Mouse (Mus musculus) CH12.LX (cell line): ENCODE measurements around the gene Asb3. TPM values are rescaled to one million over a fixed set of nuclear protein-coding genes. Genes with fewer than 3 reads are reported as not detected.

Experiments
- DNase-seq: peaks from one replicate; pipeline ENCODE4 v3.0.0-alpha.2; 2013; ENCODE audit errors: extremely low read depth
- H3K27ac ChIP-seq: 2 replicates; pipeline ENCODE4 v1.5.1; 2012; ENCODE audit warnings: low read depth, mild to moderate bottlenecking, control low read depth, moderate library complexity; ENCODE audit not compliant: insufficient read depth
- H3K27me3 ChIP-seq: replicated peaks from 2 replicates; pipeline ENCODE3; 2012; ENCODE audit warnings: inconsistent platforms
- H3K36me3 ChIP-seq, 2 experiments: replicated peaks in 1 of 2; 2 replicates each; pipeline versions ENCODE3 to v1.6.1; 2012; ENCODE audit warnings: inconsistent platforms in 1 of 2, low read length in 1 of 2, mild to moderate bottlenecking in 1 of 2, mixed read lengths in 1 of 2, moderate library complexity in 1 of 2; ENCODE audit not compliant: control insufficient read depth in 1 of 2, insufficient read depth in 1 of 2
- H3K4me1 ChIP-seq, 2 experiments: 2 replicates each; pipeline ENCODE4 v1.6.1; 2012; ENCODE audit warnings: inconsistent platforms in 1 of 2, moderate library complexity in 1 of 2; ENCODE audit not compliant: insufficient read depth in 2 of 2, control insufficient read depth in 1 of 2
- H3K4me2 ChIP-seq: 2 replicates; pipeline ENCODE4 v1.6.1; 2012; ENCODE audit warnings: low read depth, mild to moderate bottlenecking, control low read depth; ENCODE audit not compliant: poor library complexity, insufficient read depth, severe bottlenecking
- H3K4me3 ChIP-seq, 3 experiments: fragments of 150-350 bp in 1 of 3; sonication (generic) in 1 of 3; replicated peaks in 1 of 3; 2 replicates each; pipeline versions ENCODE3 to v1.5.1; 2011 to 2012; ENCODE audit warnings: low read depth in 2 of 3, low read length in 2 of 3, mild to moderate bottlenecking in 2 of 3, moderate library complexity in 2 of 3, control low read depth in 1 of 3, improper control_type of control experiment in 1 of 3, inconsistent platforms in 1 of 3, mixed read lengths in 1 of 3; ENCODE audit not compliant: poor library complexity in 1 of 3
- H3K79me2 ChIP-seq: replicated peaks from 2 replicates; pipeline ENCODE4 v1.6.1; 2012; ENCODE audit warnings: mild to moderate bottlenecking, moderate library complexity; ENCODE audit not compliant: control insufficient read depth, poor library complexity, insufficient read depth, severe bottlenecking; ENCODE audit errors: extremely low read depth
- H3K9ac ChIP-seq: 2 replicates; pipeline ENCODE4 v1.6.1; 2012; ENCODE audit warnings: low read depth, mild to moderate bottlenecking, control low read depth, moderate library complexity; ENCODE audit not compliant: insufficient read depth
- H3K9me3 ChIP-seq: replicated peaks from 2 replicates; pipeline ENCODE3; 2012; ENCODE audit warnings: low read length, inconsistent platforms, mixed read lengths
- BHLHE40 ChIP-seq: IDR thresholded peaks from 2 replicates; pipeline ENCODE4 v1.6.1; 2011; ENCODE audit warnings: mild to moderate bottlenecking, low read depth, low read length, improper control_type of control experiment
- CHD1 ChIP-seq: IDR thresholded peaks from 2 replicates; pipeline ENCODE4 v1.6.1; 2012; ENCODE audit warnings: low read depth, low read length, improper control_type of control experiment, inconsistent platforms
- CHD2 ChIP-seq: IDR thresholded peaks from 2 replicates; pipeline ENCODE4 v1.6.1; 2011; ENCODE audit warnings: low read length, improper control_type of control experiment
- CTCF ChIP-seq, 2 experiments: IDR thresholded peaks in 1 of 2; conservative IDR thresholded peaks in 1 of 2; 2 replicates each; pipeline ENCODE4 v1.5.1; 2011 to 2012; ENCODE audit warnings: low read depth in 2 of 2, low read length in 2 of 2, improper control_type of control experiment in 1 of 2, inconsistent platforms in 1 of 2, mild to moderate bottlenecking in 1 of 2, moderate library complexity in 1 of 2
- ELF1 ChIP-seq: IDR thresholded peaks from 2 replicates; pipeline ENCODE4 v1.6.1; 2014; ENCODE audit warnings: low read depth, mild to moderate bottlenecking, inconsistent platforms, low read length, improper control_type of control experiment
- ETS1 ChIP-seq: conservative IDR thresholded peaks from 2 replicates; pipeline ENCODE4 v1.6.1; 2012; ENCODE audit warnings: low read depth, mild to moderate bottlenecking, inconsistent platforms, low read length, improper control_type of control experiment, moderate library complexity
- GABPA ChIP-seq: IDR thresholded peaks from 2 replicates; pipeline ENCODE4 v1.6.1; 2012; ENCODE audit warnings: low read depth, low read length, improper control_type of control experiment, inconsistent platforms; ENCODE audit not compliant: insufficient replicate concordance
- HCFC1 ChIP-seq: IDR thresholded peaks from 2 replicates; pipeline ENCODE4 v1.6.1; 2012; ENCODE audit warnings: low read depth, mild to moderate bottlenecking, inconsistent platforms, low read length, improper control_type of control experiment
- IRF4 ChIP-seq: IDR thresholded peaks from 2 replicates; pipeline ENCODE4 v1.6.1; 2014; ENCODE audit warnings: low read depth, mild to moderate bottlenecking, inconsistent platforms, low read length, improper control_type of control experiment
- JUN ChIP-seq: IDR thresholded peaks from 2 replicates; pipeline ENCODE4 v1.6.1; 2011; ENCODE audit warnings: low read depth, mild to moderate bottlenecking, low read length, improper control_type of control experiment, moderate library complexity; ENCODE audit not compliant: insufficient read depth
- JUND ChIP-seq: conservative IDR thresholded peaks from 2 replicates; pipeline ENCODE4 v1.6.1; 2011; ENCODE audit warnings: low read depth, low read length, improper control_type of control experiment
- KAT2A ChIP-seq: IDR thresholded peaks from 2 replicates; pipeline ENCODE4 v1.6.1; 2012; ENCODE audit warnings: low read length, improper control_type of control experiment, inconsistent platforms; ENCODE audit not compliant: insufficient replicate concordance
- MAFK ChIP-seq: IDR thresholded peaks from 2 replicates; pipeline ENCODE4 v1.6.1; 2011; ENCODE audit warnings: low read length, improper control_type of control experiment; ENCODE audit not compliant: insufficient replicate concordance
- MAX ChIP-seq: IDR thresholded peaks from 2 replicates; pipeline ENCODE4 v1.6.1; 2011; ENCODE audit warnings: low read length, improper control_type of control experiment
- MAZ ChIP-seq: IDR thresholded peaks from 2 replicates; pipeline ENCODE4 v1.6.1; 2012; ENCODE audit warnings: low read depth, mild to moderate bottlenecking, inconsistent platforms, low read length, improper control_type of control experiment, moderate library complexity
- MEF2A ChIP-seq: IDR thresholded peaks from 2 replicates; pipeline ENCODE4 v1.6.1; 2014; ENCODE audit warnings: low read depth, mild to moderate bottlenecking, inconsistent platforms, low read length, improper control_type of control experiment, borderline replicate concordance
- MYC ChIP-seq: IDR thresholded peaks from 2 replicates; pipeline ENCODE4 v1.6.1; 2011; ENCODE audit warnings: low read depth, mild to moderate bottlenecking, improper control_type of control experiment, low read length
- NELFE ChIP-seq: IDR thresholded peaks from 2 replicates; pipeline ENCODE4 v1.6.1; 2011; ENCODE audit warnings: low read depth, low read length, improper control_type of control experiment
- PAX5 ChIP-seq: IDR thresholded peaks from 2 replicates; pipeline ENCODE4 v1.6.1; 2012; ENCODE audit warnings: low read length, inconsistent platforms, mixed read lengths
- POLR2AphosphoS2 ChIP-seq: IDR thresholded peaks from 2 replicates; pipeline ENCODE4 v1.6.1; 2011; ENCODE audit warnings: low read depth, low read length, improper control_type of control experiment
- RAD21 ChIP-seq: IDR thresholded peaks from 2 replicates; pipeline ENCODE4 v1.6.1; 2011; ENCODE audit warnings: low read depth, mild to moderate bottlenecking, low read length, improper control_type of control experiment, moderate library complexity
- SIN3A ChIP-seq: IDR thresholded peaks from 2 replicates; pipeline ENCODE4 v1.6.1; 2012; ENCODE audit warnings: low read length, improper control_type of control experiment, inconsistent platforms
- SMC3 ChIP-seq: IDR thresholded peaks from 2 replicates; pipeline ENCODE4 v1.6.1; 2011; ENCODE audit warnings: low read depth, low read length, improper control_type of control experiment
- TBP ChIP-seq: conservative IDR thresholded peaks from 2 replicates; pipeline ENCODE4 v1.6.1; 2011; ENCODE audit warnings: low read depth, low read length, improper control_type of control experiment
- TCF12 ChIP-seq: IDR thresholded peaks from 2 replicates; pipeline ENCODE4 v1.6.1; 2014; ENCODE audit warnings: low read depth, mild to moderate bottlenecking, inconsistent platforms, low read length, improper control_type of control experiment
- USF1 ChIP-seq: IDR thresholded peaks from 2 replicates; pipeline ENCODE4 v1.6.1; 2014; ENCODE audit warnings: low read depth, mild to moderate bottlenecking, inconsistent platforms, low read length, improper control_type of control experiment
- USF2 ChIP-seq: conservative IDR thresholded peaks from 2 replicates; pipeline ENCODE4 v1.6.1; 2011; ENCODE audit warnings: low read depth, low read length, improper control_type of control experiment
- ZC3H11A ChIP-seq: IDR thresholded peaks from 2 replicates; pipeline ENCODE4 v1.6.1; 2012; ENCODE audit warnings: low read depth, mild to moderate bottlenecking, inconsistent platforms, low read length, improper control_type of control experiment
- ZMIZ1 ChIP-seq: IDR thresholded peaks from 2 replicates; pipeline ENCODE4 v1.6.1; 2012; ENCODE audit warnings: low read depth, mild to moderate bottlenecking, inconsistent platforms, low read length, improper control_type of control experiment
- ZNF384 ChIP-seq: IDR thresholded peaks from 2 replicates; pipeline ENCODE4 v1.6.1; 2012; ENCODE audit warnings: low read depth, low read length, improper control_type of control experiment, inconsistent platforms
- dilution Hi-C: fragments of 300-500 bp; cut with MboI; formaldehyde crosslinking; loops from 2 replicates; pipeline ENCODE4 v1.14.3; 2020; ENCODE audit warnings: low sequenced_read_pairs; ENCODE audit not compliant: extremely low pct_unique_long_range_greater_than_20kb, extremely low pct_ligation_motif_present
- in situ Hi-C: fragments of 300-500 bp; cut with MboI; formaldehyde crosslinking; loops from 3 replicates; pipeline ENCODE4 v1.14.3; 2019; ENCODE audit warnings: low sequenced_read_pairs, low pct_ligation_motif_present, low pct_unique_long_range_greater_than_20kb, mixed read lengths
- polyA plus RNA-seq: library from polyadenylated mRNA; unstranded; fragments of >175 nt; gene quantifications from 2 replicates; pipeline ENCODE4 v1.2.1, GENCODE M21; 2012; ENCODE audit warnings: low read depth; ENCODE audit not compliant: insufficient read length
- total RNA-seq, 2 experiments: library from RNA; depleted of rRNA; stranded (reverse); fragments of 300-350 nt in 1 of 2; fragments of >200 nt in 1 of 2; gene quantifications; 2 replicates each; pipeline ENCODE4 v1.2.3; 2012 to 2014

The Asb3 gene
- total and polyA plus RNA-seq, 3 experiments = 12.9 to 35.5 (median 14.1) TPM

DNA sequence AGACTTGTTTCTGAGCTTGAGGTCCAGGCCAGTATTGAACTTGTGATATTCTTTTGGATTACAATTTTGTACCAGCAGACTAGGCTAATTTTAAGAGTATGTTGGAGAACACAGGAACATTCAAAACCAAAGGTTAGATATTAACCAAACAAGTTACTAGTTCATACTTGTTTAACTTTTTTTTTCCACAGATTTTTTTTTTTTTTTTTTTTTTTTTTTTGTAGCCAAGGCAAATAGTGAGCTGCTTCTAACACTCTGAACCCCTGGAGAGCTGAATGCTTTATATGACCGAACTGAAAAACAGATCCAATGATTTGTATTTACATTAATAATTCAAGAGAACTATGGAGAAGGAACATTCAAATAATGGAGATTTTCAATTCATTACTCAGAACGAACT, 100.0 kb downstream of the Asb3 start:
- TF ChIP-seq MAX (no peak), ZNF384 (peak; percentile 91), PAX5 (no peak)
- TF ChIP-seq, all 38 proteins: peak for 1
- Histone ChIP-seq H3K79me2 (peaks cover 11% of the 10 kb centered on the region), H3K4me2 (peak overlapping the region; percentile 29; the same call in 1 of the 2 replicates), H3K27me3 (no peaks in the 10 kb centered on the region), H3K4me3 (peak overlapping the region in 2 of 3 experiments; percentile 72 to 88), H3K9ac (peak overlapping the region; percentile 78; the same call in 1 of the 2 replicates), H3K36me3 (peaks cover 0 to 12% of the 10 kb centered on the region in 2 experiments), H3K9me3 (no peaks in the 10 kb centered on the region), H3K4me1 (peaks cover 0 to 32% of the 10 kb centered on the region in 2 experiments; a peak in 2 of 4 replicates), H3K27ac (no peak overlapping the region)
- dilution Hi-C loops (no loop called here), in situ Hi-C loops (no loop called here)
- DNase-seq = no peak

GRCm38 (mm10) chr11:30985877-30986624, 100.8 kb downstream of the Asb3 start, which contains the start of gene Chac2:
Gene Chac2 (minus strand): TSS chr11:30986350.
- peak within 1 kb of the TSS; percentile 68 to 88 (median 72) for H3K4me3 ChIP-seq
- H3K36me3 ChIP-seq = peaks cover 0 to 11% of the 10 kb centered on the region in 2 experiments
- no peaks in the 10 kb centered on the region for H3K27me3 ChIP-seq
- peaks cover 0 to 27% of the 10 kb centered on the region in 2 experiments; a peak in 2 of 4 replicates for H3K4me1 ChIP-seq
- peak within 1 kb of the TSS; percentile 78 for H3K9ac ChIP-seq
- DNase-seq = peak; percentile 95
- dilution Hi-C loops = no loop called here
- H3K9me3 ChIP-seq = no peaks in the 10 kb centered on the region
- peak within 1 kb of the TSS; percentile 5; the same call in 1 of the 2 replicates for H3K27ac ChIP-seq
- in situ Hi-C loops = no loop called here
- H3K4me2 ChIP-seq = peak within 1 kb of the TSS; percentile 98
- H3K79me2 ChIP-seq = peaks cover 11% of the 10 kb centered on the region
- TF ChIP-seq JUN (no peak), MAX (peak; percentile 56), KAT2A (peak; percentile 92; the same call in 1 of the 2 replicates), RAD21 (no peak), MAZ (peak; percentile 99), USF2 (no peak), SIN3A (no peak), TCF12 (peak; percentile 77), CHD2 (peak; percentile 95), HCFC1 (peak; percentile 98), POLR2AphosphoS2 (peak; percentile 86; the same call in 1 of the 2 replicates), JUND (0 out of 2 replicates have a peak, but pooled peaks have one; percentile 6), MYC (peak; percentile 59), CHD1 (no peak), USF1 (no peak), SMC3 (no peak), ETS1 (no peak), MAFK (no peak), BHLHE40 (no peak), GABPA (peak; percentile 56; the same call in 1 of the 2 replicates), IRF4 (peak; percentile 85), TBP (peak; percentile 84), ZMIZ1 (peak; percentile 80; the same call in 1 of the 2 replicates), ZC3H11A (no peak), CTCF (conservative IDR thresholded peaks at IDR 0.05 in 1 of 2, IDR thresholded peaks at IDR 0.05 in 1 of 2; ENCODE audit: low read depth in 2 of 2, low read length in 2 of 2) (no peak), NELFE (peak; percentile 87), MEF2A (peak; percentile 43; the same call in 1 of the 2 replicates), ZNF384 (peak; percentile 95), ELF1 (peak; percentile 68; the same call in 1 of the 2 replicates)
